Mouse (Mus musculus): Measurements from ENCODE around the gene Vps13d.

DNA sequence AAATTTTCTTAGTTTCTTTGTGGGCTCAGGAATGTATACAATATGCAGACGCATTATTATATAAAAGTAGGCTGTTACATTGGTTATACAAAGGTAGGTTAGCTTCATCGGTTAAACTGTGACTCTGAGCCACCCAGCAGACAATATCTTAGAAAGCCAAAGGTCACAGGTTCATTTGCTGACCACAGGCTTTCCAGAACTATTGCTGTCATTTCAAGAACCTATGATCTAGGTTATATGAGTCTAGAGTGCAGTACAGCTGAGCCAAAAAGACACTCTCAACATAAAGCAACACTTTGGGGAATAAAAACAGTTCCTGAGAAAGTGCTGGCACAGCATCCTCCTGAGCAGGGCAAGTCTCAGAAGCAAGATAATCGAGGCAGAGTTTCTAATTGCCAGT, 140.4 kb downstream of the Vps13d start:
- TF ChIP-seq CTCF (IDR thresholded peaks at IDR 0.05; ENCODE audit: control insufficient read depth, insufficient read depth, insufficient replicate concordance, low read depth, low read length) (no peak), POLR2A (IDR thresholded peaks at IDR 0.05; ENCODE audit: control insufficient read depth, low read depth, low read length) (no peak)

All from testis, adult 2 months (tissue).